Mouse (Mus musculus): Measurements from ENCODE around the gene Avpr1a.
A peak's percentile ranks its signal among the peaks of the same experiment; 100 is the strongest.

The Avpr1a gene

GRCm38 (mm10) chr10:122447861-122448716 is at the start of gene Avpr1a:
Gene Avpr1a (plus strand): TSS chr10:122448499.
- DNase-seq (ENCODE audit: low read depth, low spot score) = peak; percentile 44

DNA sequence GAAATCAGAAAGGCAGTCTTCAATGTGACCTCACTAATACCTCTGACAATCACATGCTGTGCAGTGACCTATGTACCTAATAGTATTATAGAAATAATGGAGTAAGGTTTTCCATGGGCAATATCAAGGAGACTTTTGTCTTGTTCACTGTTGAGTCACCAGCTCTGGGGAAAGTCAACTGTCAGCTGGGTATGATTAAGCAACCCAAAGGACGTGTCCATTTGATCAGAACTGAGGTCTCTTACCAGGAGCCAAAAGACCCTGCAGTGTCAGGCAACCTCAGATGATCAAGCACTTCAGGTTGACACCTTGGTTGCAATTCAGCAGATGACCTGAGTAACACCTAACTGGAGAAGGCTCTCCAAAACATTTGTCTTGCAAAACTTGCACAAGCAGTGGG is 46.0 kb upstream of the Avpr1a start:
- DNase-seq (ENCODE audit: low read depth, low spot score) = no peak

DNA sequence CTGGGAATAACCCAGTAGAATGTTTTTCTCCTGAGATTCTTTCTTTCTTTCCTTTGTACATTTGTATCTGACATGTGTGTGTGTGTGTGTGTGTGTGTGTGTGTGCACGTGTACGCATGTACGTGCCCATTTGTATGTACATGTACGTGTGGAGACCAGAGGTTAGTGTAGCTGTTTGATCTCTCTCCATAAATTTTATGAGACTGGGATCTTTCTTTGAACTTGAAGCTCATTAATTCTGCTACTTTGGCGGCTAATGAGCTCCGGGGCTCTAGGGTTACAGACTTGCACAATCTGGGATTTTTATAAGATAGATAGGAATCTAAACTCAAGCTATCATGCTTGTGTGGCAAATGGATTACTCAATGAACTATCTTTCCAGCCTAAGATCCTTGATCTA is 42.0 kb upstream of the Avpr1a start:
- no peak for DNase-seq (ENCODE audit: low read depth, low spot score)

- no peak for DNase-seq (ENCODE audit: low read depth, low spot score)
Observed at GRCm38 (mm10) chr10:122408697-122409409, 39.4 kb upstream of the Avpr1a start.

GRCm38 (mm10) chr10:122410791-122411190 is 37.5 kb upstream of the Avpr1a start:
- DNase-seq (ENCODE audit: low read depth, low spot score) = peak; percentile 48

GRCm38 (mm10) chr10:122432690-122433089 is 15.6 kb upstream of the Avpr1a start:
- DNase-seq (ENCODE audit: low read depth, low spot score) = no peak

DNA sequence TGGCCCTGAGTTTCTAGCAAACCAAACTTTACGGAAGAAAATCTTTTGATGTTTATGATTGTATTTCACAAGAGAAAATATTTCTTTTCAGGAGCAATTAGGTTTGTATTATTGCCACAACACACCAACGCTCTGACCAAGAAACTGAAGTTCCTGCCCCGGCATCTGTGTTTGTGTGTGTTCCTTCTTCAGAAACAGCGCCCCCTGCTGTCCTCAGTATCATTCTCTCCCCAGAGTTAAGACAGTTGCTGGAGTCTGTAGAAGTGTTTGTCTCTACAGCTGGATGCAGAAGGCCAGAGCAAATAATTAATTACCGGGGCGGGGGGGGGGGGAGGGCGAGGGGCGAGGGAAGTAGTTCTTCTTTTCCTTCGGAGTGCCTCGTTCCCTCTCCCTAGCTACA is 1.0 kb upstream of the Avpr1a start:
- peak; percentile 83 for DNase-seq (ENCODE audit: low read depth, low spot score)

DNA sequence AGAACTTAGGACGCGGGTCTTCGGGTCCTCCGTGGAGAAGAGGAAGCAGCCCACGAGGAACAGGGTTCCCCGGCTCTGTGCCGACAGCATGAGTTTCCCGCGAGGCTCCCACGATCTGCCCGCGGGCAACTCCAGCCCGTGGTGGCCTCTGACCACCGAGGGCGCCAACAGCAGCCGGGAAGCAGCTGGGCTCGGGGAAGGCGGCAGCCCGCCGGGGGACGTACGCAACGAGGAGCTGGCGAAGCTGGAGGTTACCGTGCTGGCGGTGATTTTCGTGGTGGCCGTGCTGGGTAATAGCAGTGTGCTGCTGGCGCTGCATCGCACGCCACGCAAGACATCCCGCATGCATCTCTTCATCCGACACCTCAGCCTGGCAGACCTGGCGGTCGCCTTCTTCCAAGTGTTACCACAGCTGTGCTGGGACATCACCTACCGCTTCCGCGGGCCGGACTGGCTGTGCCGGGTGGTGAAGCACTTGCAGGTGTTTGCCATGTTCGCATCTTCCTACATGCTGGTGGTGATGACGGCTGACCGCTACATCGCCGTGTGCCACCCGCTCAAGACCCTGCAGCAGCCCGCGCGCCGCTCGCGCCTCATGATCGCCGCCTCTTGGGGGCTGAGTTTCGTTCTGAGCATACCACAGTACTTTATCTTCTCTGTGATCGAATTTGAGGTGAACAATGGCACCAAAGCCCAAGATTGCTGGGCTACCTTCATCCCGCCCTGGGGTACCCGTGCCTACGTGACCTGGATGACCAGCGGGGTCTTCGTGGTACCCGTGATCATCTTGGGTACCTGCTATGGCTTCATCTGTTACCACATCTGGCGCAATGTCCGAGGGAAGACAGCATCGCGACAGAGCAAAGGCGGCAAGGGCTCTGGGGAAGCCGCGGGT is 665 bp downstream of the Avpr1a start:
- DNase-seq (ENCODE audit: low read depth, low spot score) = peak; percentile 63

- no peak for DNase-seq (ENCODE audit: low read depth, low spot score)
Observed at GRCm38 (mm10) chr10:122449856-122450255, 1.6 kb downstream of the Avpr1a start.

DNA sequence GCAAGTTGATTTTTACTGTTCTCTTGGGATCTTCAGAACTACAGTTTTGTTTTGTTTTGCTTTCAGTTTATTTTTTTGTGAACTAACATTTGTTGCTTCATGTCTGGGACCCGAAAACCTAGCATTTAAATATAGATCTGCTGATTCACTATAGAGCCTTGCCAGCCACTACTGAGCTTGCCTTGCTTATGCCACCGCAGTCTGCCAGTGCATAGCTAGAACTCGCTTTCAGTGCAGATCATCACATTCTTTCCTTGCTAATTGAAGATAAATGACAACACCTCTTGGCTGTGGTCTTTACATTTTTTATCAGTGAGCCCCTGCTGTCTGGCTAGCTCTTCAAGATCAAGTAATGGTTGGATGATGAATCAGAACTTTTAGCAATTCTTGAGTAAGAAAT is 5.2 kb downstream of the Avpr1a start:
- no peak for DNase-seq (ENCODE audit: low read depth, low spot score)

GRCm38 (mm10) chr10:122455793-122456192 is 7.5 kb downstream of the Avpr1a start:
- peak; percentile 6 for DNase-seq (ENCODE audit: low read depth, low spot score)

DNA sequence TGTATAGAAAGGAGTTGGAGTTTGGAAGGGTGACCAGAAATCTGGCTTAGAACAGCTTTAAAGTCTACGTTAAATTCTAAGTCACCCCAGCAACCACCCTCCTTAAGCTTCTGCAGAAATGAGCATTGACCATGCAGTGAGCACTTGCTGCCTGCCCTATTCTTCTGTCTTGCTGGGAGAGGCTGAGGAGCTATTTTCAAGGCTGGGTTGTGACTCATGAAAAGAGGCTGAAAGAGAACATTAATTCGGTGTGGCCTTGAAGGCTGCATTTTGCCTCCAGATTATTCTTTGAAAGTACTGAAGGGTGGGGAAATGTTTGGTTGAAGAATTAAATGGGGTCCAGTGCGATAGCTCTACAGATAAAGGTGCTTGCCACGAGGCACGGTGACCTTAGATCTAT is 28.5 kb downstream of the Avpr1a start:
- no peak for DNase-seq (ENCODE audit: low read depth, low spot score)

GRCm38 (mm10) chr10:122498551-122498950 is 50.3 kb downstream of the Avpr1a start:
- no peak for DNase-seq (ENCODE audit: low read depth, low spot score)

- DNase-seq (ENCODE audit: low read depth, low spot score) = no peak
Observed at GRCm38 (mm10) chr10:122499306-122499705, 51.0 kb downstream of the Avpr1a start.
